19 mouse cellular contexts compared by ENCODE assay signal in genomic region chr5:116202692-116203091, GRCm38 (mm10).
"Had no signal": no experiment of that assay in that cellular context is flagged by ENCODE, and none has a peak within 500 bp of the region (broad histone marks: within the 10 kb centered on the region; RNA-seq: fewer than 3 reads in every experiment).

No protein-coding gene starts in this region.

- H3K27ac ChIP-seq: layer of hippocampus, adult 2 months; limb, embryonic 10.5 days; limb, embryonic 13.5 days; liver, embryonic 12.5 days; liver, embryonic 15.5 days; lung, embryonic 15.5 days; midbrain, embryonic 10.5 days; midbrain, embryonic 13.5 days; stomach, embryonic 15.5 days had no signal

- H3K4me3 ChIP-seq: layer of hippocampus, adult 2 months; limb, embryonic 10.5 days; limb, embryonic 13.5 days; liver, embryonic 12.5 days; liver, embryonic 15.5 days; lung, embryonic 15.5 days; midbrain, embryonic 10.5 days; midbrain, embryonic 13.5 days; stomach, embryonic 15.5 days had no signal

- H3K36me3 ChIP-seq: limb, embryonic 10.5 days; limb, embryonic 13.5 days; liver, embryonic 12.5 days; liver, embryonic 15.5 days; lung, embryonic 15.5 days; midbrain, embryonic 10.5 days; midbrain, embryonic 13.5 days; stomach, embryonic 15.5 days had no signal

- DNase-seq: kidney, adult 9 months; kidney, postnatal 25 days; layer of hippocampus, adult 9-11 months; liver; lung, adult 18-20 months; lung, postnatal 10 days; lung, postnatal 4 days; right cerebral cortex, postnatal 25 days; spleen, adult 18-20 months; thymus, postnatal 25 days had no signal

- H3K9ac ChIP-seq: limb, embryonic 13.5 days; liver, embryonic 12.5 days; liver, embryonic 15.5 days; lung, embryonic 15.5 days; midbrain, embryonic 13.5 days; stomach, embryonic 15.5 days had no signal

- H3K4me1 ChIP-seq: limb, embryonic 13.5 days; liver, embryonic 12.5 days; liver, embryonic 15.5 days; lung, embryonic 15.5 days; midbrain, embryonic 13.5 days; stomach, embryonic 15.5 days had no signal

- ATAC-seq: liver, embryonic 12.5 days; midbrain, embryonic 13.5 days had no signal

- H3K4me2 ChIP-seq: limb, embryonic 13.5 days; liver, embryonic 12.5 days; liver, embryonic 15.5 days; lung, embryonic 15.5 days; midbrain, embryonic 13.5 days; stomach, embryonic 15.5 days had no signal

- H3K9me3 ChIP-seq: limb, embryonic 10.5 days; limb, embryonic 13.5 days; liver, embryonic 12.5 days; liver, embryonic 15.5 days; lung, embryonic 15.5 days; midbrain, embryonic 13.5 days; stomach, embryonic 15.5 days had no signal

- H3K27me3 ChIP-seq: limb, embryonic 13.5 days; liver, embryonic 12.5 days; liver, embryonic 15.5 days; lung, embryonic 15.5 days; midbrain, embryonic 13.5 days; stomach, embryonic 15.5 days had no signal
